In the genomic region with DNA sequence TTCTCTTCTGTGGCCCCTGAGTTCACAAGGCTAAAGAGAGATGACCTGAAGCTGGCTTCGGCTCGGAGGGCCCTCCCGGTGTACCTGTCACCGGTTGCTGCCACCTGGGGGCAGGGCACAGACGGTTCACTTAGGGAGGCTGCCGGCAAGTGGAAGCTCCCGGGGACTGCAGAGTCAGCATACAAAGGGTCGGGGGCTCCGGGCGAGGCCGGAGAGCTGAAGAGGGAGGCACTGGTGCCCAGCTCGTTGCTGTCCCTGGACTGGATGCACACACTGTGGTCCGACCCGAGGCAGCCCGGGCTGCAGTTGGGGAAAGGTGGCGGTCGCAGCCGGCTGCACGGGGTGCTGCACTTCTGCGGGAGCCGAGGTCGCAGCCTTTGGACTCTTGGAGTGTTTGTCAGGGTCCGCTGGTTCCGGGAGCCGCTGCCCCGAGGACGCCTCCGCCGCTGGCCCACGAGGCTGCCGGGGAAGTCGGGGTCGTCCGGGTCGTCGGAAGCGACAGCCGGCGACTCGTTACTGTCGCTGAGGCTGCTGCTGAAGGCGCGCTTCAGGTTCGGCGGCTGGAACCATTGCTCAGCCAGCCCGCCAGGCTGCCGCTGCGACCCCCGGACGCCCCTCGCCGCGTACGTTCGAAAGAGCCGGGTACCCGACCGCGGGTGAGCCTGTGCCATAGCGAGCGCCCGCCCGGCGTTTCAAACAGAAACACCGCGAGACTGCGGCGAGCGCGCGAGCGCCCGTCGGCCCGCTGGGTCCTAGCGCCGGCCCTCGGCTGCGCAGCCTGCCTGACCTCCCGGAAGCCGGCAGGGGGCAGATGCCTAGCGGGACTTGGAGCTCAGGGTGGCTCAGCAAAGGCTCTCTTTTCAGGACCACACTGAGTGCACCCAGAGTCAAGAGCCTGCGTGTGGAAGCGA, we compare ENCODE assay signal across 7 mouse cellular contexts. TPM values are rescaled to one million over a fixed set of nuclear protein-coding genes. Genes with fewer than 3 reads are reported as not detected.
DNase-seq lines count a peak whose midpoint lies in the region; ATAC-seq lines count a peak whose summit lies in the region.

TSS of gene Haspin (minus strand) at position 704 of the 911 bp plus-strand sequence.

- no peaks in the 10 kb centered on the region for H3K27me3 ChIP-seq in limb, embryonic 10.5 days (ENCODE audit: low read depth, poor library complexity, severe bottlenecking)
- no peaks in the 10 kb centered on the region for H3K27me3 ChIP-seq in midbrain, embryonic 13.5 days

- H3K4me2 ChIP-seq in midbrain, embryonic 13.5 days (replicated peaks): peak within 1 kb of the TSS; percentile 92

- peak; percentile 95 for ATAC-seq in granulocyte monocyte progenitor cell, adult 5-6 weeks (replicated peaks; ENCODE audit: poor library complexity, severe bottlenecking)
- peak; percentile 98 for ATAC-seq in midbrain, embryonic 13.5 days

- H3K27ac ChIP-seq in limb, embryonic 10.5 days: peak within 1 kb of the TSS; percentile 91
- no peak within 1 kb of the TSS for H3K27ac ChIP-seq in midbrain, embryonic 13.5 days

- H3K36me3 ChIP-seq in limb, embryonic 10.5 days: peaks cover 38% of the 10 kb centered on the region
- H3K36me3 ChIP-seq in midbrain, embryonic 13.5 days: peaks cover 9% of the 10 kb centered on the region

- peak; percentile 77 for DNase-seq in adrenal gland, adult 8-10 months
- peak; percentile 90 for DNase-seq in embryo, embryonic 9.5 days (ENCODE audit: extremely low spot score)
- peak; percentile 88 for DNase-seq in kidney, adult 11 months
- peak; percentile 97 for DNase-seq in limb, embryonic 10.5 days (ENCODE audit: low spot score)
- peak; percentile 89 for DNase-seq in spleen, adult 12 weeks (ENCODE audit: low spot score)

- WGBS in limb, embryonic 10.5 days: under 1% methylated on average over 84 of the region's 84 CpGs
- under 1% methylated on average over 81 of the region's 84 CpGs for WGBS in midbrain, embryonic 13.5 days

- H3K4me1 ChIP-seq in limb, embryonic 10.5 days: peaks cover 34% of the 10 kb centered on the region
- peaks cover 25% of the 10 kb centered on the region for H3K4me1 ChIP-seq in midbrain, embryonic 13.5 days (replicated peaks)

- peak within 1 kb of the TSS; percentile 79 for H3K9ac ChIP-seq in midbrain, embryonic 13.5 days (replicated peaks)

- peak within 1 kb of the TSS; percentile 86 for H3K4me3 ChIP-seq in limb, embryonic 10.5 days
- H3K4me3 ChIP-seq in midbrain, embryonic 13.5 days (replicated peaks): peak within 1 kb of the TSS; percentile 79

- H3K9me3 ChIP-seq in limb, embryonic 10.5 days (replicated peaks): no peaks in the 10 kb centered on the region
- H3K9me3 ChIP-seq in midbrain, embryonic 13.5 days: no peaks in the 10 kb centered on the region

RNA-seq across cellular contexts. Expression of gene Haspin, which starts in this region (rescaled TPM):
- under 1 TPM; 0.26 to 0.71 (median 0.49) TPM for total RNA-seq in adrenal gland, adult 8-10 months (2022)
- total RNA-seq in granulocyte monocyte progenitor cell, adult 5-6 weeks (2014; fragmentation: Nextera tagmentation): 15.6 and 18.7 TPM in 2 replicates
- total RNA-seq in granulocyte monocyte progenitor cell, adult 5-6 weeks (2017): 20.5 and 23.0 TPM in 2 replicates
- 25.5 and 25.7 TPM in 2 replicates for polyA plus RNA-seq in limb, embryonic 10.5 days (2016; fragmentation: Nextera tagmentation; extraction: Ambion mirVana)
- 5.2 and 5.6 TPM in 2 replicates for polyA plus RNA-seq in midbrain, embryonic 13.5 days (2015; fragmentation: Nextera tagmentation; extraction: Ambion mirVana)

Comparison
In these comparisons a context has a peak if more than half of its experiments do, and no peak if none do; other contexts are left out.
1. RNA of gene Haspin (total RNA-seq): 15.6 to 23.0 TPM in granulocyte monocyte progenitor cell, adult 5-6 weeks; 0.26 to 0.71 TPM in adrenal gland, adult 8-10 months; every median in the first group is over 4 times any median in the second.
2. Peak in DNase-seq in adrenal gland, adult 8-10 months; RNA of the gene not detected or under 1 TPM.
3. Peak in every context shown above with its lines, with median percentiles within 50 percentile points of each other: DNase-seq.